Mouse (Mus musculus) heart, embryonic 12.5 days (tissue): Measurements from ENCODE around the gene Slc1a4. TPM values are rescaled to one million over a fixed set of nuclear protein-coding genes. Genes with fewer than 3 reads are reported as not detected.

Experiments used
- ATAC-seq: fragments of 200-750 bp; cut with Nextera tagmentation; 2 replicates; pipeline ENCODE4 v1.8.0; 2017; ENCODE audit warnings: moderate TSS enrichment, moderate library complexity; ENCODE audit not compliant: insufficient number of reproducible peaks, low FRiP score
- H3K27ac ChIP-seq: fragments of 300-500 bp; sonication (generic); 2 replicates; pipeline ENCODE4 v1.5.1; 2016; ENCODE audit warnings: mild to moderate bottlenecking, moderate library complexity; ENCODE audit not compliant: poor library complexity, severe bottlenecking
- H3K27me3 ChIP-seq: fragments of 300-500 bp; sonication (generic); replicated peaks from 2 replicates; pipeline ENCODE4 v1.6.1; 2016; ENCODE audit warnings: mild to moderate bottlenecking, moderate library complexity
- H3K36me3 ChIP-seq: fragments of 300-500 bp; sonication (generic); 2 replicates; pipeline ENCODE4 v1.6.1; 2016; ENCODE audit warnings: mild to moderate bottlenecking, moderate library complexity
- H3K4me1 ChIP-seq: fragments of 300-500 bp; sonication (generic); replicated peaks from 2 replicates; pipeline ENCODE4 v1.6.1; 2016; ENCODE audit warnings: mild to moderate bottlenecking
- H3K4me2 ChIP-seq: fragments of 300-500 bp; sonication (generic); 2 replicates; pipeline ENCODE4 v1.6.1; 2016; ENCODE audit warnings: mild to moderate bottlenecking, moderate library complexity
- H3K4me3 ChIP-seq: fragments of 300-500 bp; sonication (generic); 2 replicates; pipeline ENCODE4 v1.5.1; 2016; ENCODE audit warnings: mild to moderate bottlenecking
- H3K9ac ChIP-seq: fragments of 300-500 bp; sonication (generic); 2 replicates; pipeline ENCODE4 v1.6.1; 2016; ENCODE audit warnings: mild to moderate bottlenecking, moderate library complexity
- H3K9me3 ChIP-seq: fragments of 300-500 bp; sonication (generic); replicated peaks from 2 replicates; pipeline ENCODE4 v1.6.1; 2016; ENCODE audit warnings: mild to moderate bottlenecking, moderate library complexity
- WGBS: fragments of 180-500 bp; shearing (Covaris S2); methylation state at CpG from one replicate; pipeline ENCODE4 v1.1.7; 2016; 5-methylcytosine and 5-hydroxymethylcytosine counted together
- polyA plus RNA-seq: library from polyadenylated mRNA; unstranded; fragments of >200 nt; fragmentation: Nextera tagmentation; extraction: Ambion mirVana; gene quantifications from 2 replicates; pipeline ENCODE4 v1.2.1, GENCODE M21; 2016

The Slc1a4 gene
- polyA plus RNA-seq, 1 experiment from 2014 or later, result 12.4 TPM

- no peaks in the 10 kb centered on the region for H3K27me3 ChIP-seq
- H3K9me3 ChIP-seq, result no peaks in the 10 kb centered on the region
- H3K27ac ChIP-seq, result no peak overlapping the region
- H3K9ac ChIP-seq, result no peak overlapping the region
- H3K4me3 ChIP-seq, result no peak overlapping the region
- H3K4me1 ChIP-seq, result peaks cover 8% of the 10 kb centered on the region
- no peak for ATAC-seq
- 73% methylated on average over 2 of the region's 2 CpGs for WGBS
- H3K4me2 ChIP-seq, result no peak overlapping the region
- H3K36me3 ChIP-seq, result no peaks in the 10 kb centered on the region
Measured at GRCm38 (mm10) chr11:20253088-20253487, 79.4 kb downstream of the Slc1a4 start.

Other genes starting within 250 kb of the Slc1a4 start
- gene Actr2, start 219.8 kb downstream of the Slc1a4 start, polyA plus RNA-seq, result 104 and 108 TPM in 2 replicates
- 233 and 237 TPM in 2 replicates for gene Rab1a, start 131.3 kb downstream of the Slc1a4 start, polyA plus RNA-seq
- 36.1 and 39.5 TPM in 2 replicates for gene Cep68, start 83.3 kb downstream of the Slc1a4 start, polyA plus RNA-seq
- 32.2 and 33.1 TPM in 2 replicates for gene Sertad2, start 210.5 kb upstream of the Slc1a4 start, polyA plus RNA-seq